Mouse (Mus musculus) megakaryocyte-erythroid progenitor cell, adult 5-6 weeks (primary cell): ENCODE results near the gene Hcfc2. TPM values are rescaled to one million over a fixed set of nuclear protein-coding genes. Genes with fewer than 3 reads are reported as not detected.

ENCODE experiments used
- total RNA-seq, 2 experiments: library from RNA; stranded (forward) in 1 of 2; stranded (reverse) in 1 of 2; fragments of 200-1000, 215-1000 nt in 1 of 2; fragments of >200 nt in 1 of 2; fragmentation: Nextera tagmentation in 1 of 2; gene quantifications; 2 replicates each; pipeline ENCODE4 v1.2.3; 2014 to 2017

The Hcfc2 gene
- total RNA-seq, 2 experiments from 2014 or later = 25.7 to 80.3 TPM

Other genes starting within 250 kb of the Hcfc2 start
- gene Gm1553, start 203.5 kb upstream of the Hcfc2 start, total RNA-seq (2014; fragmentation: Nextera tagmentation) = not detected in 2 replicates
- not detected in 2 replicates for gene Gm1553, start 203.5 kb upstream of the Hcfc2 start, total RNA-seq (2017)
- 57.7 and 65.7 TPM in 2 replicates for gene 1190007I07Rik, start 72.9 kb upstream of the Hcfc2 start, total RNA-seq (2014; fragmentation: Nextera tagmentation)
- gene 1190007I07Rik, start 72.9 kb upstream of the Hcfc2 start, total RNA-seq (2017) = 85.0 and 101 TPM in 2 replicates
- gene Tdg, start 66.3 kb upstream of the Hcfc2 start, total RNA-seq (2014; fragmentation: Nextera tagmentation) = 60.3 and 71.0 TPM in 2 replicates
- 115 and 121 TPM in 2 replicates for gene Tdg, start 66.3 kb upstream of the Hcfc2 start, total RNA-seq (2017)
- 2.3 TPM in 1 of 2 replicates, not detected in the other for gene Glt8d2, start 5.5 kb upstream of the Hcfc2 start, total RNA-seq (2014; fragmentation: Nextera tagmentation)
- 1.3 TPM in 1 of 2 replicates, not detected in the other for gene Glt8d2, start 5.5 kb upstream of the Hcfc2 start, total RNA-seq (2017)
- 41.2 and 50.7 TPM in 2 replicates for gene Nfyb, start 68.0 kb downstream of the Hcfc2 start, total RNA-seq (2014; fragmentation: Nextera tagmentation)
- gene Nfyb, start 68.0 kb downstream of the Hcfc2 start, total RNA-seq (2017) = 84.3 and 108 TPM in 2 replicates
- gene Txnrd1, start 137.8 kb downstream of the Hcfc2 start, total RNA-seq (2014; fragmentation: Nextera tagmentation) = 49.0 and 54.4 TPM in 2 replicates
- gene Txnrd1, start 137.8 kb downstream of the Hcfc2 start, total RNA-seq (2017) = 88.2 and 94.7 TPM in 2 replicates
- gene Eid3, start 170.5 kb downstream of the Hcfc2 start, total RNA-seq (2014; fragmentation: Nextera tagmentation) = 3.6 and 7.4 TPM in 2 replicates
- 3.9 TPM in 1 of 2 replicates, not detected in the other for gene Eid3, start 170.5 kb downstream of the Hcfc2 start, total RNA-seq (2017)